Mouse (Mus musculus) heart, postnatal 36 days (tissue): ENCODE results near the gene Slc2a4. TPM values are rescaled to one million over a fixed set of nuclear protein-coding genes. Genes with fewer than 3 reads are reported as not detected.
"Not testable (repeated sequence)": the region's sequence is repeated elsewhere in the genome, so short reads cannot be mapped to it uniquely, and the experiment has no call there.

ENCODE experiments used
- DNase-seq, 2 experiments: peaks; one replicate each; pipeline ENCODE4 v3.0.0; 2021 to 2022
- intact Hi-C: fragments of 180-260 bp; cut with DNase I; formaldehyde crosslinking; loops from one replicate; pipeline ENCODE4 v1.15.1; 2025
- total RNA-seq, 2 experiments: library from RNA; stranded (reverse); gene quantifications; 2 replicates each; pipeline ENCODE4 v1.2.3; 2021

Slc2a4 gene
- total RNA-seq, 2 experiments from 2014 or later: 385 to 406 TPM

DNA sequence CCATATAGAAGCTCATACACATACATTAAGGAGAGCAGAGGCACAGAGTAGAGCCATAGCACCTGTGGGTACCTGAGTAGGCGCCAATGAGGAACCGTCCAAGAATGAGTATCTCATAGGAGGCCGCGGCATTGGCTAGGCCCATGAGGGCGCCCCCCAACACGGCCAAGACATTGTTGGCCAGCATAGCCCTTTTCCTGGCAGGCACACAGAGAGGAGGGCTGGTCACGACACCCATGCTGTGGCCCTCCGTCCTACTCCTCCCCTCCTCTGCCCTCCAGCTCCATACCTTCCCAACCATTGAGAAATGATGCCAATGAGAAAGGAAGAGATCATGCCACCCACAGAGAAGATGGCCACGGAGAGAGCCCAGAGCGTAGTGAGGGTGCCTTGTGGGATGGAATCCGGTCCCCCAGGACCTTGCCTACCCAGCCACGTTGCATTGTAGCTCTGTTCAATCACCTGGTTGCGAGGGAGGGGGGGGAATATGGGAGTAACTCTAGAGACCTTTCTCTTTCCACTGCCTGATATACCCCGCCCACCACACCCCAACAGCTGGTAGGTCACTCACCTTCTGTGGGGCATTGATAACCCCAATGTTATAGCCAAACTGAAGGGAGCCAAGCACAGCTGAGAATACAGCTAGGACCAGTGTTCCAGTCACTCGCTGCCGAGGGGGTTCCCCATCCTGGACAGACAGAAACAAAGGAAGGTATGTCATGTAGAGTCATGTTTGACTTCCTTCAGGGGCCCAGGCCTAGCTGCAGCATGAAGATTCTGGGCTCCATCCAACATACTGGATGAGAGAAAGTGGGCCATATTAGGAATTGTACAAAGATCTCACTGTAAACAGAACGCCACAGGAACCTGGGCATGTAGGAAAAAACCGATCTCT lies 1.7 kb downstream of the Slc2a4 start:
- intact Hi-C loops: loop anchor here (1.0 kb wide), 1 partner anchor 9 kb away; no protein-coding TSS in a partner anchor

GRCm38 (mm10) chr11:69945216-69945615 lies 2.8 kb downstream of the Slc2a4 start:
- no peak for DNase-seq
- intact Hi-C loops: no loop called here

More for the DNA sequence above, 1.7 kb downstream of the Slc2a4 start:
- peak in 1 of 2 experiments; percentile 22 for DNase-seq

- intact Hi-C loops: no loop called here
- DNase-seq: no peak
Observed at GRCm38 (mm10) chr11:69940962-69941361, 7.0 kb downstream of the Slc2a4 start.

DNA sequence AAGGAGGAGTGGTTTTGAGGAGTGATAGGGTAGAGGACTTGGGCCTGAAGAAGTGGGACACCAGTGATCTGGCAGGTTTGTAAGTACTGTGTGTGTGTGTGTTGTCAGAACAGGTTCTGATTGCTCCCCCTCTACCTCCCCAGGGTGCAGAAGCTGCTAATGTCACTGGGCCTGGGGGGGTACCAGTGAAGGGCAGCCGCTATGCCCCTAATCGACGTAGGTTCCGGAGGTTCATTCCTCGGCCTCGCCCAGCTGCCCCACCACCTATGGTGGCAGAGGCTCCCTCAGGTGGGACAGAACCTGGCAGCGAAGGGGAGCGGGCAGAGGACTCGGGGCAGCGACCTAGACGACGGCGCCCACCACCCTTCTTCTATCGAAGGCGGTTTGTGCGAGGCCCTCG lies 8.3 kb downstream of the Slc2a4 start:
- intact Hi-C loops: loop anchor here (10.0 kb wide), 1 partner anchor 275 kb away; the partner anchor contains the start of gene Slc16a11
- DNase-seq: no peak

GRCm38 (mm10) chr11:69939181-69939580 lies 8.8 kb downstream of the Slc2a4 start:
- peak in 1 of 2 experiments; percentile 22 for DNase-seq
- intact Hi-C loops: loop anchor here (10.0 kb wide), 1 partner anchor 276 kb away; the partner anchor contains the start of gene Slc16a11

- intact Hi-C loops: loop anchor here (10.0 kb wide), 1 partner anchor 276 kb away; the partner anchor contains the start of gene Slc16a11
- DNase-seq: no peak
Observed at GRCm38 (mm10) chr11:69938401-69938979, 9.5 kb downstream of the Slc2a4 start.

DNA sequence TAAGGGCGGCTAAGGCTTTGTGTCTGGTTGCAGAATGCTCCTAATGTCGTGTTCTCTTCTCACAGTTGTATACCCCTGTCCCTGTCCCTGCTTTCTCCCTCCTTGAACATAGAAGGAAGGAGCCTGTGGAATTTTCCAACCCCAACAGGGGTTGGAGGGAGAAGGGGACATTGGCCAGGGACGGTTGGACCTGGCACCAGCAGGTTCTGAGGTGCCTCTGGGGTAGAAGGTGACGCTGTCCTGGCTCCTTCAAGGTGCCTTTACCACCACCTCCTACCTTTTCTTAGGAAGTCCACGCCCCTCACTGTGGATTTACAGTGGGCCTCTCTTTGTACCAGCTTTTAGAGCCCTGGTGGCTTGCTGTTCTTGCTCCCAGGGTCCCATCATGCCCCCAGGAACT lies 10.2 kb downstream of the Slc2a4 start:
- DNase-seq: peak in 1 of 2 experiments; percentile 24
- intact Hi-C loops: loop anchor here (1.0 to 10.0 kb wide), 2 partner anchors 8 to 277 kb away; partner anchors contain the start of gene Slc16a11

GRCm38 (mm10) chr11:69937385-69937784 lies 10.6 kb downstream of the Slc2a4 start:
- peak; percentile 65 to 69 for DNase-seq
- intact Hi-C loops: loop anchor here (1.0 to 10.0 kb wide), 2 partner anchors 9 to 277 kb away; partner anchors contain the start of gene Slc16a11

GRCm38 (mm10) chr11:69936714-69937347 lies 11.2 kb downstream of the Slc2a4 start:
- intact Hi-C loops: loop anchor here (1.0 to 10.0 kb wide), 2 partner anchors 9 to 278 kb away; partner anchors contain the start of gene Slc16a11
- DNase-seq: no peak

DNA sequence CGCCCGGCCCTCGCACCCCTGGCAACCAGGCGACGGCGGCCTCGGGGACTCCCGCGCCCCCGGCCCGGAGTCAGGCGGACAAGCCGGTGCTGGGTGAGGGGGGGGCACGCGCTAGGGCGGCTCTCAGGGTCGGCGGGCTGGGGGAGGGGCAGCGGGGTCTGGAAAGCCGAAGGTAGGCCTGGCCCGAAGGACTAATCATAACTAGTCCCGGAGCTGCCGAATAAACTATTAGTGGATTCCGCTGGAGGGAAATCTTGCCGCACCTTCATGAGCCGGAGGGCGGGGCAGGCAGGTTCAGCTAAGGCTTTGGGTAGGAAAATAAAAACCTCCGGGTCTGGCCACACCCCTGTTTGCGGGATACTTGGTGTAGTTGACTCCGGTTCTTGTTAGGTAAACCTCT lies 11.8 kb downstream of the Slc2a4 start:
- intact Hi-C loops: loop anchor here (10.0 kb wide), 1 partner anchor 279 kb away; the partner anchor contains the start of gene Slc16a11

GRCm38 (mm10) chr11:69935137-69935879 lies 12.7 kb downstream of the Slc2a4 start, which contains the start of gene Ybx2:
Gene Ybx2, plus strand, starts transcription at chr11:69935796.
- peak; percentile 82 to 85 for DNase-seq
- intact Hi-C loops: loop anchor here (2.0 to 10.0 kb wide), 2 partner anchors 79 to 279 kb away; partner anchors contain the start of genes Acadvl and Slc16a11

More for the DNA sequence above, 11.8 kb downstream of the Slc2a4 start:
- no peak for DNase-seq

DNA sequence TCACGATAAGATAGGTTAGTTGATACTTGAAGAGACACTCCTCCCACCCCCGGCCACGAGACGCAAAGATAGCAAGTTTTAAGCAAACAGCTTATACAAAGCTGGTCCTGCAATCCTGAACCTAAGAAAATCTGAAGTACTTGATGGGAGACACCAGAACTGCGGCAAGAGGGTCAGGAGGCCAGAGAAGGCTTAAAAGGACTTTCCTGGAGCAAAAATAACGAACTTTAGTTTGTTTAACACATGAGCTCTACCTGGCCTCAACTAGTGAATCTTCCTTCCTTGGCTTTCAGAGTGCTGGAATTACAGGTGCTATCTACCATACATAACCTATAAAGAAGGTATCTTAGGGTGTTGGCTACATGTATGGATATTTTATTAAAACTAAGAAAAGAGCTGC lies 13.3 kb downstream of the Slc2a4 start:
- intact Hi-C loops: loop anchor here (1.0 to 10.0 kb wide), 3 partner anchors 15 to 280 kb away; partner anchors contain the start of genes Acadvl and Slc16a11
- DNase-seq: no peak

DNA sequence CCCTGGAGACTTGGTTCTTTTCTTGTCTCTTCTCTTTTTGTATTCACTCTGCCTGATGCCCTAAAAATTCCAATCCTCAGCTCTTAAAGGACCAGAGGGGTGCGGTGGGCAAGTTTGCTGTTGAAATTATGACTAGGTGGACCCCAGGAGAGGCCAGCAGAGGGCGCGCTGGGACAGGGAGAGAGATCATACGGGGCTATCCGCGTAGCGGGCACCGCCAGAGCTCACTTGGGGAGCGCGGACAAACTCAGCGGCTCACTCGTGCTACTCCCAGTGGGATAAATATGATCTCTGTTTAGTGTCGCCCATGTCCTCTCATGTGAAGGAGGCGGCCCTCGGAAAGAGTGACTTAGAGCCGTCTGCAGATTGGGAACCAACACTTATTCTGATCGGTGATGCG lies 13.8 kb downstream of the Slc2a4 start:
- intact Hi-C loops: loop anchor here (1.0 to 10.0 kb wide), 3 partner anchors 15 to 281 kb away; partner anchors contain the start of genes Acadvl and Slc16a11
- DNase-seq: peak; percentile 95 to 98

DNA sequence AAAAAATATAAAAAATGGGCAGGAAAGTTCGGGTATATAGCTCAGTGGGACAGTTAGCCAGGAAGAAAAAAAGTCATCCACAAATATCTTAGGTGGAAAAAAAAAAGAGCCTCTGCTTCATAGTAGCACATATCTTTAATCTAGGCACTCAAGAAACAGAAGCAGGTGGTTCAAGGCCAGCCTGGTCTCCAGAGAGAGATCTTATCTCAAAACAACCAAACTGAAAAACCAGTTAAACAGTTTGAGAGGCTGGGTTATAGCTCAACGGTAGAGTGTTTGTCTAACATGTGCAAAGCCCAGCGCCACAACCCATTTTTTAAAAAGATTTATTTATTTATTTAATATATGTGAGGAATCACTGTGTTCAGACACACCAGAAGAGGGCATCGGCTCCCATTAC lies 14.9 kb downstream of the Slc2a4 start:
- DNase-seq: no peak
- intact Hi-C loops: loop anchor here (10.0 kb wide), 1 partner anchor 282 kb away; the partner anchor contains the start of gene Slc16a11

GRCm38 (mm10) chr11:69932254-69932653 lies 15.7 kb downstream of the Slc2a4 start:
- DNase-seq: no peak
- intact Hi-C loops: loop anchor here (10.0 kb wide), 1 partner anchor 283 kb away; the partner anchor contains the start of gene Slc16a11

GRCm38 (mm10) chr11:69931769-69932168 lies 16.2 kb downstream of the Slc2a4 start:
- no peak for DNase-seq
- intact Hi-C loops: loop anchor here (10.0 kb wide), 1 partner anchor 283 kb away; the partner anchor contains the start of gene Slc16a11

DNA sequence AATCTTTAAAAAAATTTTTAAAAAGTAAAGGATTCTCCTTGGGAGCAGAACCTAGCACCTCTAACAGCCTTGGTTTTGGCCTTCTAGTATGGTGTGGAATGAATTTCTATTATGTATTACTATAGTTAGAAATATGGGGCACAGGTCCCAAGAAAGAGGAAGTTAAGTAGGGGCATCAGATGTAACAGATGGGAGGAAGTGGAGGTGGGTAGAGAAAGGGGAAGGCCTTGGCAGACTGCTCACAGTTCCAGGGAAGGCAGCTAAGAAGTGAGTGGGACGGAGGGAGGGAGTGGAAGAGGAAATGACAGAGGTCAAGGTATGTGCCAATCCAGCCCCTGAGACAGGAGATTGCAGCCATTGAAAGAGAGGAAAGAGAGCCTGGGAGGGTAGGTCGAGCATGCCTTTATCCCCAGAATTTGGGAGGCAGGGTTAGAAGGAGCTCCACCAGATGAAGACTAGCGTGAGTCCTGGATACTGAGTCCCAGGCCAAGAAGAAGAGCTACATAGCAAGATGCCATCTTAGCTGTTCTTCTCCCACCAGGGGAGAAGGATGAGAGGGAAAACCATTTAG lies 16.9 kb downstream of the Slc2a4 start:
- DNase-seq: no peak
- intact Hi-C loops: loop anchor here (10.0 kb wide), 1 partner anchor 284 kb away; the partner anchor contains the start of gene Slc16a11

DNA sequence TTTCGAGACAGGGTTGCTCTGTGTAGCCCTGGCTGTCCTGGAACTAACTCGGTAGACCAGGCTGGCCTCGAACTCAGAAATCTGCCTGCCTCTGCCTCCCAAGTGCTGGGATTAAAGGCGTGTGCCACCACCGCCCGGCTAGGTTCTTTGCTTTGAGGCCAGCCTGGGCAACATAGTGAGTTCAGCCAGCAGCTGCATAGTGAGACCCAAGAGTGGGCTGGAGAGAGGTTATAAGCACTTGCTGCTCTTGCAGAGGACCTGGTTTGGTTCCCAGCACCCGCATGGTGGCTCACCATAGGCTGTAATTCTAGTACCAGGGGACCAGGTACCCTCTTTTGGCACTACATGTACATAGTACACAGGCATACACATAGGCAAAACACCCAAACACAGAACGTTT lies 17.8 kb downstream of the Slc2a4 start:
- intact Hi-C loops: loop anchor here (10.0 kb wide), 1 partner anchor 285 kb away; the partner anchor contains the start of gene Slc16a11
- DNase-seq: not testable (repeated sequence)

DNA sequence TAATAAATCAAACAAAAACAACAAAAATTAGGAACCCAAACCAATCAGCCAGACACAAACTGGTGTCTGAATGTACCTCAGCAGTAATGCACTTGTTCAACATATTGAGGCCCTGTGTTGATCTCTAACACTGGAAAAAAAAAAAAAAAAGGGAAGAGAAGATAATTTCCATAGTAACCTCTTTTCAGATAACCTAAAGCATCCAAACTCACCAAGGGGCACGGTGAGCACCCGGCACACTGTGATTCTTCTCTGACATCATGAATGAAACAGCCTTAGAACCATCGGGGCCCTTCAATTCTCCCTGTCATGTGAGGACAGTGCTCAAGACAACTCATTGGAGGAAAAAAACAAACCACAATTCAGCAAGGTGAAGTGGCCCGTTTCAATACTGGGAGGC lies 18.3 kb downstream of the Slc2a4 start:
- intact Hi-C loops: loop anchor here (10.0 kb wide), 1 partner anchor 285 kb away; the partner anchor contains the start of gene Slc16a11
- no peak for DNase-seq
